Mouse (Mus musculus) midbrain, embryonic 16.5 days (tissue): ENCODE measurements at regions not wholly inside any gene's neighbourhood (a gene's known extent, or its start where the extent isn't known, plus 50 kb on each side); places are given as distances from the start of the nearest gene placed in this dataset.

ENCODE experiments used
- ATAC-seq: fragments of 200-750 bp; cut with Nextera tagmentation; 2 replicates; pipeline ENCODE4 v1.8.0; 2017; ENCODE audit warnings: moderate TSS enrichment
- H3K27ac ChIP-seq: fragments of 300-500 bp; sonication (generic); 2 replicates; pipeline ENCODE4 v1.5.1; 2014; ENCODE audit warnings: mild to moderate bottlenecking, low read length, mixed read lengths
- H3K27me3 ChIP-seq: fragments of 300-500 bp; sonication (generic); 2 replicates; pipeline ENCODE4 v1.6.1; 2014; ENCODE audit warnings: low read depth, low read length, mixed read lengths; ENCODE audit not compliant: control insufficient read depth, insufficient read depth
- H3K36me3 ChIP-seq: fragments of 300-500 bp; sonication (generic); 2 replicates; pipeline ENCODE4 v1.6.1; 2014; ENCODE audit warnings: mild to moderate bottlenecking, low read length, moderate library complexity, mixed read lengths; ENCODE audit not compliant: control insufficient read depth, insufficient read depth
- H3K4me1 ChIP-seq: fragments of 300-500 bp; sonication (generic); 2 replicates; pipeline ENCODE4 v1.6.1; 2014; ENCODE audit warnings: mild to moderate bottlenecking, low read length, mixed read lengths; ENCODE audit not compliant: control insufficient read depth, insufficient read depth
- H3K4me2 ChIP-seq: fragments of 300-500 bp; sonication (generic); 2 replicates; pipeline ENCODE4 v1.6.1; 2014; ENCODE audit warnings: mild to moderate bottlenecking, low read length, mixed read lengths
- H3K4me3 ChIP-seq: fragments of 300-500 bp; sonication (generic); 2 replicates; pipeline ENCODE4 v1.5.1; 2014; ENCODE audit warnings: low read depth, mild to moderate bottlenecking, low read length, moderate library complexity, mixed read lengths
- H3K9ac ChIP-seq: fragments of 300-500 bp; sonication (generic); 2 replicates; pipeline ENCODE4 v1.6.1; 2014; ENCODE audit warnings: low read depth, low read length, mixed read lengths
- H3K9me3 ChIP-seq: fragments of 300-500 bp; sonication (generic); replicated peaks from 2 replicates; pipeline ENCODE4 v1.6.1; 2014; ENCODE audit warnings: mild to moderate bottlenecking, low read length, mixed read lengths; ENCODE audit not compliant: control insufficient read depth, poor library complexity, severe bottlenecking
- WGBS: fragments of 180-500 bp; shearing (Covaris S2); extraction: QIAGEN DNeasy Blood & Tissue Kit; methylation state at CpG from one replicate; pipeline ENCODE4 v1.1.7; 2014; 5-methylcytosine and 5-hydroxymethylcytosine counted together

DNA sequence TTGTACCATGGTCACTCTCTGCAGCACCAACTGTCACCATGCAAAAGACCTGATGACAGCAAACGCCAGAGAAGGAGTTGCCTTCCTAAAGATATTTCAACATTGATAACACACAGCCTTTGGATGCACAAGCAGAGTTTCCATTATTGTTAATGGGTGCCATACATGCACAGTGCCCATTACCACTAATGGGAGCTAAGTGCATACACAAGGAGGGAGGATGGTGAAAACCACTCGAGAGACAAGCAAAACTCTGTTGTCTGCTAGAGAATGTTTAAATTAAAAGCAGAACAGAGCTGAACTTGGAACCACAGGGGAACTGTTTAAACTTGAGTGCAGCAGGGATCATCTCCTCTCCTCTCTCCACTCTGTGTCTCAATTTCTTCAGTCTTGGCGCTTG, 107.2 kb upstream of the Zranb2 start:
- Histone ChIP-seq H3K4me2 (no peak overlapping the region), H3K36me3 (no peaks in the 10 kb centered on the region), H3K27ac (no peak overlapping the region), H3K27me3 (no peaks in the 10 kb centered on the region), H3K4me3 (no peak overlapping the region), H3K4me1 (no peaks in the 10 kb centered on the region), H3K9me3 (no peaks in the 10 kb centered on the region), H3K9ac (no peak overlapping the region)
- ATAC-seq, result no peak
- 77% methylated on average over 3 of the region's 3 CpGs for WGBS

DNA sequence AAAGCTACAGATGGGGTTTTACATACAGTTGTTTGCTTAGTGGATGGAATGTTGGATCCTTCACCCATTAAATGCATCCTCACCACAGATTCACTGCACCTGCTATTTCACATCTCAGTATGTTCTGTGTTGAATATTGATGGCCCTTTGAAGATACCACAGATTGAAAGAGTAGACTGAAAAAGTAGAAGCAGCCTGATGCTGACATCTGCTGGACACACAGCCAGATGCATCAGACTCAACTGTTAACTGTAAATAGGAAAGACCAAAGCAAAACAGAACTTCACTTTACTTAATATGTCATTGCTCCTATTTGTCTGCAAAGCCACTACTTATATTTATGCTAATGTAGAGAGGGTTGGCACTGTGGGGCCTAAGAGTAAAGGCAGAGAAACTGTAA, 84.2 kb upstream of the Zranb2 start:
- no peaks in the 10 kb centered on the region; the same call in 1 of the 2 replicates for H3K4me1 ChIP-seq
- peak; percentile 86 for ATAC-seq
- no peaks in the 10 kb centered on the region for H3K27me3 ChIP-seq
- no peak overlapping the region for H3K9ac ChIP-seq
- no peaks in the 10 kb centered on the region for H3K36me3 ChIP-seq
- no peak overlapping the region for H3K4me2 ChIP-seq
- no peak overlapping the region for H3K27ac ChIP-seq
- H3K4me3 ChIP-seq, result no peak overlapping the region
- no peaks in the 10 kb centered on the region for H3K9me3 ChIP-seq

DNA sequence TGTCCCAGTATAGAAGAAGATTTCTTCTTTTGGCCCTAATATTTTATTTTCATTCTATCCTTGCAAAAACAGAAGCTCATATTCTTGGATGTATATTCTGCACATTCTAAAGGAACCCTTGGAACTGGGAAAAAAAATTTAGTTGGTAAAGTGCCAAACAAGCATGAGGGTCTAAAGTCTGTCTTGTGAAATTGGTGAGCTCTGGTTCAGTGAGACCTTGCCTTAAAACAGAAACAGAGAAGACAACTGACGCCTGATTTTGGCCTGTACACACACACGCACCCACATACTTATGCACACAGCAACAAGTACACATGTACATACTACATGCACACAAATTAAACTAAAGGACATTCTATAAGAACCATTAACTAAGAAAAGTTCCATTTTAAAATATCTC, 62.4 kb upstream of the Zranb2 start:
- WGBS, result 90% methylated on average over 2 of the region's 2 CpGs
- no peak for ATAC-seq
- H3K4me2 ChIP-seq, result no peak overlapping the region
- no peak overlapping the region for H3K9ac ChIP-seq
- H3K27me3 ChIP-seq, result no peaks in the 10 kb centered on the region
- no peak overlapping the region for H3K4me3 ChIP-seq
- H3K36me3 ChIP-seq, result no peaks in the 10 kb centered on the region
- no peak overlapping the region for H3K27ac ChIP-seq
- no peaks in the 10 kb centered on the region for H3K9me3 ChIP-seq
- no peaks in the 10 kb centered on the region for H3K4me1 ChIP-seq

DNA sequence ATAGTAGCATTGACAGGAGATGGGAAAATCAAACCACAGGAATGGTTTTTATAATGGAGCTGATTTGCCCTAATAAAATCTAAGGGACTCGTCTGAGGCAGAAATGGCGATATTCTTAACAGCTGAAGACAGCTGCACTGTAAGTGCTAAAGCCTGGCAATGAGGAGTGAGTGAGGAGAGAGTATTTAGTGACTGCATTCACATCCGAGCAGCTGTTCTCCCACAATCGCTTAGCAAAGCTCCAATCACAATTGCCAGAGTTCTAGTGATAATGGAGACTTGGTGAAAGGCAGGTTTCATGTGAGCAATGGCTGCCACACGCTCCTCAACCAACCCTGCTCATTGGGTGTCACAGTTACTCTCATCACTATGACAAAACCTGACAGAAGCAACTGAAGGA, 61.3 kb upstream of the Zranb2 start:
- ATAC-seq, result no peak
- Histone ChIP-seq H3K27ac (no peak overlapping the region), H3K27me3 (no peaks in the 10 kb centered on the region), H3K4me3 (no peak overlapping the region), H3K9me3 (no peaks in the 10 kb centered on the region), H3K4me2 (no peak overlapping the region), H3K36me3 (no peaks in the 10 kb centered on the region), H3K4me1 (no peaks in the 10 kb centered on the region), H3K9ac (no peak overlapping the region)
- 82% methylated on average over 5 of the region's 5 CpGs for WGBS

DNA sequence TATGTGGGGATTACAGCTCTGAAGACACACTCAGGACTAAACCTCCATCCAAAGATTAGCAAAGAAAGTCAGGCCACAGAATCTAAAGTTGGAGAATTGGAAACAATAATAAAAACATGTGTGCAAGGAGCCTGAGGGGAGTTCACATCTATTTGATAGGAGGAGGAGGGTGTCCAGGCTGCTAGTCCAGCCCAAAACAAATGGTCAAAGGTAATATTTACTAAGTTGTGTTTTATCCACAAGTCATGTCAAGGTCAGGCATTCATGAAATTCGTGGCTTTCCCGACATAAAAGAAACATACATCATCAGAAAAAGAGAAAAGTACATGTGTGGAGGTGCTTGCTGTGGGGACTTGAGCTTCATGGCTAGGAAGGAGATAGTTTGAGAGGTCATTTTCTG, 56.2 kb upstream of the Zranb2 start:
- no peak overlapping the region for H3K27ac ChIP-seq
- H3K4me3 ChIP-seq, result no peak overlapping the region
- H3K27me3 ChIP-seq, result no peaks in the 10 kb centered on the region; the same call in 1 of the 2 replicates
- 59% methylated on average over 2 of the region's 2 CpGs for WGBS
- ATAC-seq, result no peak
- H3K4me2 ChIP-seq, result no peak overlapping the region
- H3K9me3 ChIP-seq, result no peaks in the 10 kb centered on the region
- H3K36me3 ChIP-seq, result no peaks in the 10 kb centered on the region
- no peak overlapping the region for H3K9ac ChIP-seq
- H3K4me1 ChIP-seq, result no peaks in the 10 kb centered on the region
